Mouse (Mus musculus) small intestine, adult 2 months (tissue): ENCODE measurements around the gene Elp6. TPM values are rescaled to one million over a fixed set of nuclear protein-coding genes. Genes with fewer than 3 reads are reported as not detected.
A peak's percentile ranks its signal among the peaks of the same experiment; 100 is the strongest.

Experiments
- H3K27ac ChIP-seq: fragments of 200-500 bp; 2 replicates; pipeline ENCODE4 v1.5.1; 2012; ENCODE audit warnings: low read depth, low read length, control low read depth, inconsistent platforms; ENCODE audit not compliant: insufficient read depth
- H3K27me3 ChIP-seq: fragments of 200-500 bp; 2 replicates; pipeline ENCODE4 v1.6.1; 2012; ENCODE audit warnings: mild to moderate bottlenecking, moderate library complexity, low read length, inconsistent platforms; ENCODE audit not compliant: control insufficient read depth, insufficient read depth
- H3K36me3 ChIP-seq: fragments of 200-500 bp; 2 replicates; pipeline ENCODE4 v1.6.1; 2012; ENCODE audit warnings: mild to moderate bottlenecking, low read length, control low read depth, inconsistent platforms; ENCODE audit not compliant: control insufficient read depth, insufficient read depth
- H3K4me1 ChIP-seq: fragments of 200-500 bp; 2 replicates; pipeline ENCODE4 v1.6.1; 2012; ENCODE audit warnings: low read length, inconsistent platforms, mixed read lengths; ENCODE audit not compliant: control insufficient read depth, insufficient read depth, insufficient read length
- H3K4me3 ChIP-seq: fragments of 200-500 bp; 2 replicates; pipeline ENCODE4 v1.5.1; 2012; ENCODE audit warnings: low read depth, mild to moderate bottlenecking, control low read depth, inconsistent platforms, low read length, moderate library complexity
- CTCF ChIP-seq: fragments of 200-500 bp; IDR thresholded peaks from 2 replicates; pipeline ENCODE4 v1.5.1; 2012; ENCODE audit warnings: low read depth, mild to moderate bottlenecking, control low read depth, inconsistent platforms, low read length, moderate library complexity, mixed read lengths; ENCODE audit not compliant: insufficient replicate concordance, insufficient read length; ENCODE audit errors: extremely low read depth
- POLR2A ChIP-seq: fragments of 200-500 bp; IDR thresholded peaks from 2 replicates; pipeline ENCODE4 v1.6.1; 2012; ENCODE audit warnings: low read depth, mild to moderate bottlenecking, control low read depth, inconsistent platforms, low read length, moderate library complexity
- WGBS: fragments of 180-500 bp; shearing (Covaris S2); methylation state at CpG from one replicate; pipeline ENCODE4 v1.1.7; 2018; 5-methylcytosine and 5-hydroxymethylcytosine counted together
- polyA plus RNA-seq: library from polyadenylated mRNA; depleted of rRNA; stranded (reverse); fragments of >200 nt; gene quantifications from 2 replicates; pipeline ENCODE4 v1.2.3, GENCODE M21; 2012

Elp6 gene
- polyA plus RNA-seq, 1 experiment: 5.7 TPM

DNA sequence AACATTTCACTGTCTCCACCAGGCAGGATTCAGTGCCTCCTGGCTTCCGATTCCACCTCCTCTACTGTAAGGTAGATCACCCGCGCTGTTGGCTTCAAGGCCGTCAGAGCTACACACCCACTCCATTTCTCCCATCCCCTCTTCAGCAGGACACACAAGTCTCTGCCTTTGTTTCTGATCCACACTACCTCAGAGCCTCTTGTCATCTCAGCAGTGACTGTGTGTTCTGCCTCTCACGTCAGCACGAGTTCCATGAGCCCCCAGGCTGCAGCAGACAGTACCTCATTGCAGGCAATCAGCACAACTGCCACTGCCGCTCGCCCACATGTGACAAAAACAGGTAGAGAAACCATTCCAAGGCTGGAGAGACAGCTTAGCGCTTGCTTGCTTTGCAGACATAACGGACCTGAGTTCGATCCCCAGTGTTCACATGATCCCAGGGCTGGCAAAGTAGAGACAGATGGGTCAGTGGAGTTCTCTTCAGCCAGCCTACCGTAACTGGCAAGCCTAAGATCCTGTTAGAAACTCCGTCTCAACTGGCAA is 11.0 kb upstream of the Elp6 start:
- H3K36me3 ChIP-seq: no peaks in the 10 kb centered on the region
- H3K4me1 ChIP-seq: no peaks in the 10 kb centered on the region
- 83% methylated on average over 13 of the region's 13 CpGs for WGBS
- H3K27ac ChIP-seq: no peak overlapping the region
- H3K4me3 ChIP-seq: no peak overlapping the region
- no peak for TF ChIP-seq POLR2A
- TF ChIP-seq CTCF: no peak
- H3K27me3 ChIP-seq: no peaks in the 10 kb centered on the region

DNA sequence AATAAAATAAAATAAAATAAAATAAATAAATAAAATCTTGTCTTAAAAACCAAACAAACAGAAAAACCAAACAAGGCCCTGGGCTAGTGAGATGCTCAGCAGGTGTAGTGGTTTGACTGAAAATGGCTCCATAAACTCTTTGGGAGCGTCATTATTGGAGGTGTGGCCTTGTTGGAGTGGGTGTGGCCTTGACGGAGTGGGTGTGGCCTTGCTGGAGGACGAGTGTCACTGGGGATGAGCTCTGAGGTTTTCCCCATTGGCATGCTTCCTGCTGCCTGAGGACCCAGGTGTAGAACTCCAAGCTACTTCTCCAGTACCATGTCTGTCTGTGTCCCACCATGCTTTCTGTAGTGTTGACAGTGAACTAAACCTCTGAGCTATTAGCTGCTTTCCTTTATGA is 10.2 kb upstream of the Elp6 start:
- TF ChIP-seq CTCF: no peak
- no peak for TF ChIP-seq POLR2A
- H3K4me1 ChIP-seq: no peaks in the 10 kb centered on the region
- no peak overlapping the region for H3K27ac ChIP-seq
- H3K4me3 ChIP-seq: no peak overlapping the region
- 32% methylated on average over 3 of the region's 3 CpGs for WGBS
- H3K36me3 ChIP-seq: no peaks in the 10 kb centered on the region
- H3K27me3 ChIP-seq: no peaks in the 10 kb centered on the region

- H3K27ac ChIP-seq: no peak overlapping the region
- no peaks in the 10 kb centered on the region for H3K27me3 ChIP-seq
- no peaks in the 10 kb centered on the region for H3K36me3 ChIP-seq
- no peak overlapping the region for H3K4me3 ChIP-seq
- 0% methylated on average over 5 of the region's 5 CpGs for WGBS
- H3K4me1 ChIP-seq: no peaks in the 10 kb centered on the region
- TF ChIP-seq CTCF (peak; percentile 90; the same call in 1 of the 2 replicates), POLR2A (no peak)
Measured at GRCm38 (mm10) chr9:110296867-110297627, 7.9 kb upstream of the Elp6 start.

DNA sequence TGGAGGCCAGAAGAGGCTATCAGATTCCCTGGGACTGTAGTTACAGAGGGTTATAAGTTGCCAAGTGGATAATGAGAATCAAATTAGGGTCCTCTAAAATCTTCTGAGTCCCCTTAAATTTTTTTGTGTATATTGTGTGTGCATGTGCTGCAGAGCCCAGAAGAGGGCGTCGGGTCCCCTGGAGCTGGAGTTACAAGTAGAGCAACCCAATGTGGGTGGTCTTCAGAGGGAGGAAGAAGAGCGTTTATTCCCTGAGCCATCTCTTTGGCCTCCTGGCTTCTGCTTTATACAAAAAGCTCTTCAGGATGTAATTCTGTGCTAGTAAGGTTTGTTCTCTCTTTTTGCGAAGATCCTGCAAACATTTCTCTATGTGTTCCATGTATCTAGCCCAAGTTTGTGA is 457 bp upstream of the Elp6 start:
- WGBS: 10% methylated on average over 4 of the region's 4 CpGs
- TF ChIP-seq CTCF: peak; percentile 34; the same call in 1 of the 2 replicates
- no peak for TF ChIP-seq POLR2A
- peak overlapping the region; percentile 69 for H3K4me3 ChIP-seq
- peaks cover 5% of the 10 kb centered on the region; the same call in 1 of the 2 replicates for H3K4me1 ChIP-seq
- no peaks in the 10 kb centered on the region for H3K27me3 ChIP-seq
- no peaks in the 10 kb centered on the region for H3K36me3 ChIP-seq
- H3K27ac ChIP-seq: peak overlapping the region; percentile 73

GRCm38 (mm10) chr9:110306371-110306770 is 1.4 kb downstream of the Elp6 start:
- Histone ChIP-seq H3K27me3 (no peaks in the 10 kb centered on the region), H3K4me3 (no peak overlapping the region), H3K4me1 (peaks cover 5% of the 10 kb centered on the region; the same call in 1 of the 2 replicates), H3K27ac (no peak overlapping the region), H3K36me3 (peaks cover 2% of the 10 kb centered on the region; the same call in 1 of the 2 replicates)
- WGBS: 87% methylated on average over 5 of the region's 5 CpGs
- TF ChIP-seq POLR2A: no peak
- TF ChIP-seq CTCF: no peak

DNA sequence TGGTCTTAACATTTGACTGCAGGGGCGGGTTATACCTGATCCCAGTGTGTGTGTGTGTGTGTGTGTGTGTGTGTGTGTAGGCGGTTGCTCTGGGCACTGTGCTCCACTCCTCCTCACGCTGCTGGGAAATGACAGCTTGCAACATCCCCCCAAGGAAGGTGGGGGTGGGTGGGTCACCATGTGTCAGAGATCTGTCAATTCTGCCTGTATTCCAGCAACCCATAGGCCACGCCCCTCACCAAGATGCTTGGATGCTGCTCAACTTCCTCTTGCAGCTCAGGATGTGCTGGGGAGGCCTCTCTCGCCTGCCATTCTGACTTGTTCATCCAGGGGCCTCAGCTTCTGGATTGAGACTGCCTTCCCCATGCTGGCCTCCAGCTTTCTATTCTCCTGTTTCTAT is 9.7 kb downstream of the Elp6 start:
- WGBS: 81% methylated on average over 5 of the region's 5 CpGs
- peaks cover 3% of the 10 kb centered on the region; the same call in 1 of the 2 replicates for H3K4me1 ChIP-seq
- no peak overlapping the region for H3K4me3 ChIP-seq
- no peaks in the 10 kb centered on the region for H3K27me3 ChIP-seq
- peaks cover 6% of the 10 kb centered on the region for H3K36me3 ChIP-seq
- no peak for TF ChIP-seq CTCF
- no peak for TF ChIP-seq POLR2A
- no peak overlapping the region for H3K27ac ChIP-seq

DNA sequence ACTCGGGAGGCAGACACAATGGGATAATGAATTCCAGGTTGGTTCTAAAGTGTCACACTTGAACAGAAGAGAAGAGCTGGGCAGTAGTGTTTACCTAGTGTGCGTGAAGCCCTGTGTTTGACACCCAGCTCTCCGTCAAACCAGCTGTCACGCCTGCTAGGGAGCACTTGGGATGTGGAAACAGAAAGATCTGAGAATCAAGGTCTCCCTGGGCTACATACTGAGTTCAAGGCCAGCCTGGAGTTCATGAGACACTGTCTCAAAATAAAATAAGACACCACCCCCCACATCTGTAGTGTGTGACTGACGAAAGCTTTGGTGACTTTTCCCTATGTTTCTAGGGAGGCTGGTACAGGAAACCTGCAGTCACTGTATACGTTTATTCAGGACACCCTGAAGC is 10.4 kb downstream of the Elp6 start:
- Histone ChIP-seq H3K27me3 (no peaks in the 10 kb centered on the region), H3K36me3 (peaks cover 4% of the 10 kb centered on the region), H3K4me3 (no peak overlapping the region), H3K4me1 (peaks cover 3% of the 10 kb centered on the region; the same call in 1 of the 2 replicates), H3K27ac (no peak overlapping the region)
- no peak for TF ChIP-seq POLR2A
- no peak for TF ChIP-seq CTCF
- 95% methylated on average over 6 of the region's 6 CpGs for WGBS
